Mouse (Mus musculus): ENCODE results near the gene Thoc6.

Thoc6 gene

GRCm38 (mm10) chr17:23676473-23677031 is 2.9 kb upstream of the Thoc6 start:
- DNase-seq: no peak

- no peak for DNase-seq
Observed at GRCm38 (mm10) chr17:23675564-23676281, 2.0 kb upstream of the Thoc6 start.

- no peak for DNase-seq
Observed at GRCm38 (mm10) chr17:23675127-23675526, 1.4 kb upstream of the Thoc6 start.

- DNase-seq: no peak
Observed at GRCm38 (mm10) chr17:23674271-23674952, 730 bp upstream of the Thoc6 start.

GRCm38 (mm10) chr17:23672761-23673160 is 921 bp downstream of the Thoc6 start:
- DNase-seq: no peak

- no peak for DNase-seq
Observed at GRCm38 (mm10) chr17:23671519-23671918, 2.2 kb downstream of the Thoc6 start.

- DNase-seq: no peak
Observed at GRCm38 (mm10) chr17:23670516-23671074, 3.1 kb downstream of the Thoc6 start.

- DNase-seq: no peak
Observed at GRCm38 (mm10) chr17:23665511-23665910, 8.2 kb downstream of the Thoc6 start.

- DNase-seq: no peak
Observed at GRCm38 (mm10) chr17:23664556-23665021, 9.1 kb downstream of the Thoc6 start.

GRCm38 (mm10) chr17:23661526-23661925 is 12.2 kb downstream of the Thoc6 start:
- no peak for DNase-seq

GRCm38 (mm10) chr17:23660876-23661200 is 12.8 kb downstream of the Thoc6 start:
- no peak for DNase-seq

GRCm38 (mm10) chr17:23660117-23660875 is 13.4 kb downstream of the Thoc6 start, which contains the start of gene Bicdl2:
Bicdl2 (plus strand) TSS chr17:23660506.
- DNase-seq: no peak

- DNase-seq: no peak
Observed at GRCm38 (mm10) chr17:23658450-23658849, 15.2 kb downstream of the Thoc6 start.

- no peak for DNase-seq
Observed at GRCm38 (mm10) chr17:23654410-23654809, 19.3 kb downstream of the Thoc6 start.

GRCm38 (mm10) chr17:23654001-23654400 is 19.7 kb downstream of the Thoc6 start:
- DNase-seq: no peak

GRCm38 (mm10) chr17:23653324-23653723 is 20.4 kb downstream of the Thoc6 start:
- DNase-seq: no peak

- no peak for DNase-seq
Observed at GRCm38 (mm10) chr17:23651363-23651762, 22.3 kb downstream of the Thoc6 start.

GRCm38 (mm10) chr17:23645894-23646293 is 27.8 kb downstream of the Thoc6 start:
- no peak for DNase-seq

GRCm38 (mm10) chr17:23644613-23645495 is 28.8 kb downstream of the Thoc6 start, which contains the start of gene Mmp25:
Mmp25 (minus strand) TSS chr17:23645277.
- DNase-seq: no peak

GRCm38 (mm10) chr17:23631241-23631640 is 42.4 kb downstream of the Thoc6 start:
- no peak for DNase-seq

- DNase-seq: peak; percentile 83
Observed at GRCm38 (mm10) chr17:23630195-23631020, 43.3 kb downstream of the Thoc6 start.
